Mouse (Mus musculus) brown adipose tissue, adult 24 weeks (tissue): ENCODE results near the gene Gsdme. TPM values are rescaled to one million over a fixed set of nuclear protein-coding genes. Genes with fewer than 3 reads are reported as not detected.

ENCODE experiments used
- H3K27ac ChIP-seq: fragments of 200-500 bp; replicated peaks from 2 replicates; pipeline ENCODE4 v1.5.1; 2012; ENCODE audit warnings: low read depth, mild to moderate bottlenecking, low read length
- H3K4me1 ChIP-seq: fragments of 200-500 bp; 2 replicates; pipeline ENCODE4 v1.6.1; 2012; ENCODE audit warnings: low read length, mixed read lengths; ENCODE audit not compliant: control insufficient read depth, insufficient read depth, insufficient read length
- H3K4me3 ChIP-seq: fragments of 200-500 bp; 2 replicates; pipeline ENCODE4 v1.5.1; 2012; ENCODE audit warnings: low read depth, mild to moderate bottlenecking, low read length, moderate library complexity; ENCODE audit not compliant: insufficient read depth
- polyA plus RNA-seq: library from polyadenylated mRNA; stranded (reverse); fragments of >200 nt; gene quantifications from 2 replicates; pipeline ENCODE4 v1.2.4, GENCODE M21; 2012; ENCODE audit not compliant: missing spikeins, insufficient read depth, insufficient read length

Gsdme gene
- polyA plus RNA-seq, 1 experiment: 0.95 TPM

GRCm38 (mm10) chr6:50225232-50225631, 38.4 kb downstream of the Gsdme start:
- no peak overlapping the region for H3K27ac ChIP-seq
- no peak overlapping the region for H3K4me3 ChIP-seq
- no peaks in the 10 kb centered on the region for H3K4me1 ChIP-seq

GRCm38 (mm10) chr6:50223606-50224005, 40.1 kb downstream of the Gsdme start:
- Histone ChIP-seq H3K4me1 (no peaks in the 10 kb centered on the region), H3K4me3 (no peak overlapping the region), H3K27ac (no peak overlapping the region)

- Histone ChIP-seq H3K4me3 (no peak overlapping the region), H3K27ac (no peak overlapping the region), H3K4me1 (no peaks in the 10 kb centered on the region)
Observed at GRCm38 (mm10) chr6:50222986-50223385, 40.7 kb downstream of the Gsdme start.

- Histone ChIP-seq H3K27ac (no peak overlapping the region), H3K4me3 (no peak overlapping the region), H3K4me1 (no peaks in the 10 kb centered on the region)
Observed at GRCm38 (mm10) chr6:50222351-50222750, 41.3 kb downstream of the Gsdme start.

GRCm38 (mm10) chr6:50220863-50221262, 42.8 kb downstream of the Gsdme start:
- H3K27ac ChIP-seq: no peak overlapping the region
- no peak overlapping the region for H3K4me3 ChIP-seq
- H3K4me1 ChIP-seq: no peaks in the 10 kb centered on the region

- no peak overlapping the region for H3K4me3 ChIP-seq
- no peak overlapping the region for H3K27ac ChIP-seq
- H3K4me1 ChIP-seq: no peaks in the 10 kb centered on the region
Observed at GRCm38 (mm10) chr6:50219066-50219465, 44.6 kb downstream of the Gsdme start.

- no peak overlapping the region for H3K27ac ChIP-seq
- H3K4me3 ChIP-seq: no peak overlapping the region
- no peaks in the 10 kb centered on the region for H3K4me1 ChIP-seq
Observed at GRCm38 (mm10) chr6:50218628-50219027, 45.0 kb downstream of the Gsdme start.

- no peak overlapping the region for H3K27ac ChIP-seq
- H3K4me3 ChIP-seq: no peak overlapping the region
Observed at GRCm38 (mm10) chr6:50215986-50216385, 47.7 kb downstream of the Gsdme start.

GRCm38 (mm10) chr6:50215373-50215745, 48.3 kb downstream of the Gsdme start:
- Histone ChIP-seq H3K4me3 (no peak overlapping the region), H3K27ac (no peak overlapping the region), H3K4me1 (no peaks in the 10 kb centered on the region)

More at GRCm38 (mm10) chr6:50215986-50216385, 47.7 kb downstream of the Gsdme start:
- no peaks in the 10 kb centered on the region for H3K4me1 ChIP-seq

- Histone ChIP-seq H3K4me3 (no peak overlapping the region), H3K27ac (no peak overlapping the region), H3K4me1 (no peaks in the 10 kb centered on the region)
Observed at GRCm38 (mm10) chr6:50214711-50215372, 48.8 kb downstream of the Gsdme start.

GRCm38 (mm10) chr6:50205093-50205492, 58.6 kb downstream of the Gsdme start:
- no peak overlapping the region for H3K4me3 ChIP-seq
- no peaks in the 10 kb centered on the region for H3K4me1 ChIP-seq
- no peak overlapping the region for H3K27ac ChIP-seq

GRCm38 (mm10) chr6:50204356-50204755, 59.3 kb downstream of the Gsdme start:
- H3K4me1 ChIP-seq: no peaks in the 10 kb centered on the region
- H3K4me3 ChIP-seq: no peak overlapping the region

GRCm38 (mm10) chr6:50193851-50194250, 69.8 kb downstream of the Gsdme start:
- Histone ChIP-seq H3K27ac (no peak overlapping the region), H3K4me1 (no peaks in the 10 kb centered on the region)

More at GRCm38 (mm10) chr6:50204356-50204755, 59.3 kb downstream of the Gsdme start:
- H3K27ac ChIP-seq: no peak overlapping the region

GRCm38 (mm10) chr6:50192822-50193221, 70.8 kb downstream of the Gsdme start:
- no peak overlapping the region for H3K27ac ChIP-seq
- no peak overlapping the region for H3K4me3 ChIP-seq
- H3K4me1 ChIP-seq: no peaks in the 10 kb centered on the region

More at GRCm38 (mm10) chr6:50193851-50194250, 69.8 kb downstream of the Gsdme start:
- no peak overlapping the region for H3K4me3 ChIP-seq

GRCm38 (mm10) chr6:50192169-50192568, 71.5 kb downstream of the Gsdme start:
- Histone ChIP-seq H3K4me1 (no peaks in the 10 kb centered on the region), H3K27ac (no peak overlapping the region), H3K4me3 (no peak overlapping the region)

- H3K4me3 ChIP-seq: no peak overlapping the region
- no peak overlapping the region for H3K27ac ChIP-seq
- H3K4me1 ChIP-seq: no peaks in the 10 kb centered on the region
Observed at GRCm38 (mm10) chr6:50191605-50192004, 72.1 kb downstream of the Gsdme start.
